Mouse (Mus musculus): ENCODE data around the gene Cbr2.

DNA sequence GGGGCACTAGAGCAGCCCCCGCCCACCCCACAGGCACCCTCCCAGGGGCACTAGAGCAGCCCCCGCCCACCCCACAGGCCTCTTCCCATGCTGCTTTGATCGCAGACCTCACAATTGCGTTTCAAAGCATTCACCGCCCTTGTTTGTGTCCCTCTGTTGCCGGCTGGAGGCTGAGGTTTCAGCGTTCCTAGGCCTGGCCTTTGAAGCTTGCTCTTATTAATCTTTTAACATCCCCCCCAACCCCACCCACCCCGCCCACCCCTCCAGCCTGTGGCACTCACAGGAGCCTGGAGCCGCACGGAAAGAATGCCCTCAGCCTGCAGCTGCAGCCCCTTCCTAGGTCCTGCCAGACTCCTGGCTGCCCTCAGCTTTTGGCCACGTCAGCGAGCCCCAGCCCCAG lies 24.7 kb downstream of the Cbr2 start:
- TF ChIP-seq POLR2A (IDR thresholded peaks at IDR 0.05; ENCODE audit: control insufficient read depth, extremely low read depth, insufficient read depth, low read length, poor library complexity) (no peak), CTCF (IDR thresholded peaks at IDR 0.05; ENCODE audit: borderline replicate concordance, control insufficient read depth, extremely low read depth, insufficient read depth, low read length, poor library complexity) (no peak)

Measured in thymus, adult 2 months (tissue).